Mouse (Mus musculus) E14TG2a.4 (cell line): Measurements from ENCODE around the gene Cdc42ep4.

ENCODE experiments used
- H3K27me3 ChIP-seq: 2 replicates; pipeline ENCODE4 v1.6.1; 2014; ENCODE audit warnings: low read length, control low read depth; ENCODE audit not compliant: insufficient read depth
- H3K36me3 ChIP-seq: 2 replicates; pipeline ENCODE4 v1.6.1; 2014; ENCODE audit warnings: low read length, control low read depth; ENCODE audit not compliant: insufficient read depth
- H3K4me1 ChIP-seq: replicated peaks from 2 replicates; pipeline ENCODE4 v1.6.1; 2014; ENCODE audit warnings: low read depth, low read length, control low read depth
- H3K4me3 ChIP-seq: replicated peaks from 2 replicates; pipeline ENCODE4 v1.5.1; 2014; ENCODE audit warnings: mild to moderate bottlenecking, low read length
- H3K9me3 ChIP-seq: 2 replicates; pipeline ENCODE4 v1.6.1; 2014; ENCODE audit warnings: low read length, control low read depth
- CTCF ChIP-seq: conservative IDR thresholded peaks from 2 replicates; pipeline ENCODE4 v1.5.1; 2014; ENCODE audit warnings: low read length
- NANOG ChIP-seq: IDR thresholded peaks from 2 replicates; pipeline ENCODE4 v1.6.1; 2014; ENCODE audit warnings: borderline replicate concordance, low read length, mixed read lengths
- POU5F1 ChIP-seq: IDR thresholded peaks from 2 replicates; pipeline ENCODE4 v1.6.1; 2014; ENCODE audit warnings: low read length, borderline replicate concordance

Gene Cdc42ep4

DNA sequence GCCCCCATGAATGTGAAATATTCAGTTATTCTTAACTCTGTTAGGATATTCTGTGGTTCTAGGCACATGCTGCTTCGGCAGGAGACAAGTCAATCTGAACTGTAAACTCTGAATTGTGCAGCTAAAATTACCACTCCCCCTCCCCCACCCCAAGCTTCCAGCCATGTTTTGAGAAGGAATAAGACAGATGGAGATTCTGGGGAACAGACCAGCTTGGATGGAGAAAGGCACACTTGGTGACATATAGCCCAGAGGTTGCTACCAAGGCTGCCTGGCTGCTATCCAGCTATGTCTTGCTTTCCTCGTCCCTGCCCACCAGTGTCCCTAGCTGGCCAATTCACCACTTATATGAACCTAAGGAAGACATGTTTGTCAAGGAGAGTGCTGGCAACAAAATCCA is 30.3 kb upstream of the Cdc42ep4 start:
- 0 out of 2 replicates have a peak, but pooled peaks cover 4% of the 10 kb centered on the region for H3K9me3 ChIP-seq
- no peak overlapping the region for H3K4me3 ChIP-seq
- TF ChIP-seq CTCF = no peak
- TF ChIP-seq POU5F1 = no peak
- TF ChIP-seq NANOG = no peak
- H3K27me3 ChIP-seq = 0 out of 2 replicates have a peak, but pooled peaks cover 3% of the 10 kb centered on the region
- H3K4me1 ChIP-seq = peaks cover 73% of the 10 kb centered on the region
- no peaks in the 10 kb centered on the region for H3K36me3 ChIP-seq

DNA sequence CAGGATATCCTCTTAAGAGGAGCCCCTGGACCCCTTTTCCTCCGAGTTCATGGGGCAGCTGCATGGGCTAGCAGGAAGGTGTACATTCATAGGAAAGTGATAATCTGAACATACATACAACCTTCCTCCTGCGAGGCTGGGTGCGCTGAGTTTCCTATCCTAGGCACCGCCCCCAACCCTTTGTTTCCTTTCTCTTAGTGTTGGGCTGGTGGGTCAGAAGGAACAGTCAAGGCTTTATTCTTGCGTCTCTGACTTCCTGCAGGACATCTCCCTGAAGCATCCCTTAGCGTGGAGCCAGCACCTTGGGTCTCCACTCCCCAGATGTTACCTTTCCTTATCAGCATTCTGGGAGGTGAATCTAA is 28.0 kb upstream of the Cdc42ep4 start:
- 0 out of 2 replicates have a peak, but pooled peaks cover 3% of the 10 kb centered on the region for H3K27me3 ChIP-seq
- no peaks in the 10 kb centered on the region for H3K36me3 ChIP-seq
- peak overlapping the region; percentile 68 for H3K4me3 ChIP-seq
- no peak for TF ChIP-seq CTCF
- no peak for TF ChIP-seq NANOG
- TF ChIP-seq POU5F1 = no peak
- peaks cover 54% of the 10 kb centered on the region for H3K4me1 ChIP-seq
- 0 out of 2 replicates have a peak, but pooled peaks cover 4% of the 10 kb centered on the region for H3K9me3 ChIP-seq

DNA sequence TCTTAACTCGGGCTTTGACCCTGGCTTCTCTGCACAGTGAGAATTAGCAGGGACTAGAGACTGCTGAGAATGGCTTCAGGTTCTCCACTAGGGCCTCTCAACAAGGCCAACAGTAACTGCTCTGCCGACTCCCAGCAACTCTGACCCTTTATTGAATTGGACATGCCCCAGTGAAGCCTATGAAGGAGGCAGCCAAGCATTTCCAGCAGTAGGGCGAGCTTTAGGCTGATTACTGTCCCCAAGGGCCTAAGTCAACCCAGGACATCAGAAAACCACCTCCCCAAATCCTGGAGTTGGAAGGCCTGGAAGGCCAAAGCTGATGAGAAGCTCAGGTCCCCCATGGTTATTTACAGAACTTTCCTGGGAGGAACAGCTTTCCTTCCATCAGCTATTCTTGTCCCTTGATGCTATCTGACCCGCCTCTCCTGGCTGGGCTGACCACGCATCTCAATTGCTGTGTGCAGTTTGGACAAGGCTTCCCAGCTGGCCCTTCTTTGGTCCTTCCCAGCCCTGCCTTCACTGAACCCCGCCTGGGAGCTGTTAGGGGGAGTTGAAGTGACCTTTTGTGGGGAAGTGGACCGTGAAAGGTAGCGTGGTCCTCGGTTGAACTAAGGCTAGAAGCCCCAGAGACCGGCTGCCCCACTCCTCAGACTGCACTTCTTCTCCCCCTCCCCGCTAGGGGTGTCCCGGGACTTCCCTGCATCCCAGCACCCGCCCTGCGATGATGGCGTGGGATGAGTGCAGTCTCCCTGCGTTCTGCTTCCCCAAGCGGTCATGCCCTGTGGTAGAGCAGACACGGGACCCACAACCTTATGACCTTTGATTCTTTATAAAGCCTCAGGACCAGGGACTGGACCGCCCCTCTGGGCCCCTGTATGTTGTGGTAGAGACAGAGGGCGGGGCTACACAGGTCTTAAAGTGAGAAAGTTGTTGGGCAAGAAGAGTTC is 27.3 kb upstream of the Cdc42ep4 start:
- H3K4me3 ChIP-seq = peak overlapping the region; percentile 68
- TF ChIP-seq CTCF (no peak), POU5F1 (no peak), NANOG (no peak)
- 0 out of 2 replicates have a peak, but pooled peaks cover 4% of the 10 kb centered on the region for H3K9me3 ChIP-seq
- no peaks in the 10 kb centered on the region for H3K36me3 ChIP-seq
- H3K4me1 ChIP-seq = peaks cover 49% of the 10 kb centered on the region
- H3K27me3 ChIP-seq = 0 out of 2 replicates have a peak, but pooled peaks cover 3% of the 10 kb centered on the region

DNA sequence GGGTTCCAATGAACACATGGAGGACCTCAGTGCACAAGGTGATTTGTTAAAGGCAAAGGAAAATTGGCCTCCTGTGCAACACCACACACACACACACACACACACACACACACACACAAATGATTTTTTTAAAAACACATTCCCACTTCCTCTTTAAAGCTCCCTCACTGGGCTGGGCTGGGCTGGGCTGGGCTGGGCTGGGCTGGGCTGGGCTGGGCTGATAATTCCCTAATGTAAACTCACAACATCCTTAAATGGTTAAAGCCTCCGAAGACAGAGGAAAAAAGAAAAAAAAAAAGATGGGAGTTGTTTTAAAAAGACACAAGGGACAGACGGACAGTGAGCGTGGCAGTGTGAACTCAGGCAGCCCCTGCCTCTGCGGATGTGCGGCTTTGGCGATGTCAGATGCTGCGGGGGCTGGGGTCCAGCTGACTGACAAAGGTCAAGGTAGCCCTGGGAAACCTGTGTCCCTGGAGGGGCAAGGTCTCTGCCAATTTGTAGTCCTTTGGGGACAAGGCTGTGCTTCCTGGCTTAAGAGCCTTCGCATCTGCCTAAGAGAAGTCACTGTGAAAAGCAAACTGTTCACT is 26.3 kb upstream of the Cdc42ep4 start:
- H3K9me3 ChIP-seq = 0 out of 2 replicates have a peak, but pooled peaks cover 4% of the 10 kb centered on the region
- 0 out of 2 replicates have a peak, but pooled peaks cover 3% of the 10 kb centered on the region for H3K27me3 ChIP-seq
- peaks cover 52% of the 10 kb centered on the region for H3K4me1 ChIP-seq
- TF ChIP-seq CTCF (no peak), POU5F1 (no peak), NANOG (no peak)
- no peak overlapping the region for H3K4me3 ChIP-seq
- H3K36me3 ChIP-seq = no peaks in the 10 kb centered on the region

DNA sequence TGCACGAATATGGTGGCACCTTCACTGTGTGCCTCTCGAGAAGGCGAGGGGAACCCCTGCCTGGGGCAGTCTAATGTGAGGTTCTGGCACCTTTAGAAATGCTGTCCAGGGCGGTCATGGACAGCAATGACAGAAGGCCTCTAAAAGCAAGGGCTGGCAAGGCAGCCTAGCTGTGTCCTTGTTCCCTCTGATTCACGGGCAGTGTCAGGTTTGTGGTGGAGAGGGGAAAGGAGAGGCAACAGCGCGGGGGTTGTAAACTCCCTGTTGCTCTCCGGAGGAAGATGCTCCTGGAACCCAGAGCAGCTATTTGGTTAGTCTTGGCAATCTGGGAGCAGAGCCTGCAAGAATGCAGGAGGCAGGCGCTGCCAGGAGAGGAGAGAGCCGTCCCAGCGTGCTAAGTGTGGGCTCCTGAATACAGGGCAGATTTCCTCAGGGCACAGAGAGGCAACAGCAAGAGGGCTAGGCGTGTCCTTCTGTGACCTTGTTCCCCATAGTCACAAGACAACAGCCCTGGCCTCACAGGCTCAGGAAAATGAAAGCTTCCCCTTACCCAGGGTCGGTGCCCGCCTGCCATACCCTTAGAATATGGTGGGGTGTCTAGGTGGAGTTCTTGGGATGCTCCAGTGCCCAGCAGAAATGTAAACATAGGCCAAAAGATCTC is 25.3 kb upstream of the Cdc42ep4 start:
- TF ChIP-seq NANOG = no peak
- TF ChIP-seq CTCF = no peak
- TF ChIP-seq POU5F1 = no peak

DNA sequence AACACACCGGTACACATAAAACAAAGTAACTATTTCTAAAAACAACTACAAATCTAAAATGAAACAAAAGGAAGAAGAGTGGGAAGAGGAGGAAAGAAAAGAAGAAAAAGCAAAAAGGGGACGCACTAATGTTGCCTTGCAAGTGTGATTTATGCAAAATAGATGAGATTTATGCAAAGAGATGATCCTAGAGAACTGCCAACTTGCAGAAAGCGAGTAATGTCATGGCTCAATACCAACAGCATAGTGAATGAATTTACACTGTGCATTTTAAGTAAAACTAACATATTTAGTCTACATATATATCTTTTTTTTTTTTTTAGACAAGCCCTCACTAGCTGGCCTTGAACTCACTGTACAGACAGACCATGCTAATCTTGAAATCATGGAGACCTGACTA is 23.1 kb upstream of the Cdc42ep4 start:
- Histone ChIP-seq H3K4me1 (peaks cover 39% of the 10 kb centered on the region), H3K27me3 (no peaks in the 10 kb centered on the region), H3K36me3 (no peaks in the 10 kb centered on the region), H3K9me3 (no peaks in the 10 kb centered on the region), H3K4me3 (no peak overlapping the region)
- TF ChIP-seq NANOG = no peak
- no peak for TF ChIP-seq POU5F1
- no peak for TF ChIP-seq CTCF

More for the DNA sequence above, 25.3 kb upstream of the Cdc42ep4 start:
- H3K27me3 ChIP-seq = 0 out of 2 replicates have a peak, but pooled peaks cover 3% of the 10 kb centered on the region
- H3K4me3 ChIP-seq = peak overlapping the region; percentile 26
- no peaks in the 10 kb centered on the region for H3K36me3 ChIP-seq
- 0 out of 2 replicates have a peak, but pooled peaks cover 4% of the 10 kb centered on the region for H3K9me3 ChIP-seq
- H3K4me1 ChIP-seq = peaks cover 52% of the 10 kb centered on the region

DNA sequence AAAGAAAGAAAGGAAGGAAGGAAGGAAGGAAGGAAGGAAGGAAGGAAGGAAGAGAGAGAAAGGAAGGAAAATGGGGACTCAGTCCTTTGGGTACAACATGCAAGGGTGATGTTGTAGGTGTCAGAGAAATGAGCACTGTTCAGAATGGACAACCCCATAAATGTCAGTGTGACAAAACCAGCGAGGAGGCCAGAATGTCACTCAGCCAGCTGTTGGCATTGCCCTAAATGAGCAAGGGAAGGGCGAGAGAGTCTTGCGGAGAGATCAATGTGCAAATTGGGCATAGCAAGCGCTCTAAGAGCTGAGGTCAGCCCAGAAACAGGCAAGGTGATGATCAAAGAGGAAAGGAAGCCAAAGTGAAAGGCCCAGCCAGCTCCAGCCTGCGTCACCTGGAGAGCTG is 21.5 kb upstream of the Cdc42ep4 start:
- H3K4me3 ChIP-seq = no peak overlapping the region
- no peaks in the 10 kb centered on the region for H3K9me3 ChIP-seq
- no peaks in the 10 kb centered on the region for H3K36me3 ChIP-seq
- TF ChIP-seq NANOG (no peak), CTCF (no peak), POU5F1 (no peak)
- H3K27me3 ChIP-seq = peaks cover 10% of the 10 kb centered on the region
- peaks cover 25% of the 10 kb centered on the region for H3K4me1 ChIP-seq

DNA sequence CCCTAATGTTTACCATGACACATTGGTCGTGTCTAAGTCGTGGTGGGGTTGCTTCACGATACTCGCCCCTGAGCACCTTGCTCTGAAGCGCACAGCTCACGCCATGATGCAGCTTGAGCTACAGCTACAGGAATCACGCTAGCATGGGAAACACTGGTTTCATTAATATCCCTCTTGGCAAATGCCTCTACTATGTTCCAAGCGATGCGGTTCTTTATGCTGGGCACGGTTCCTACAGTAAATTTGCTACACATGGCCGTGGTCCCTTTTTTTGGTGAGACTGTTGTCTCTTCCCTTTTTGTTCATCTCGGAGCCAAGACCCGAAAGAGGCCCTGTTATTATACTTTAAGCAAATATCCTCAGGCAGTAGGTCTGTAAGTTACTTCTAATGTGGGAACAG is 19.5 kb upstream of the Cdc42ep4 start:
- H3K4me1 ChIP-seq = peaks cover 28% of the 10 kb centered on the region
- TF ChIP-seq CTCF (no peak), POU5F1 (no peak), NANOG (no peak)
- no peaks in the 10 kb centered on the region for H3K36me3 ChIP-seq
- no peaks in the 10 kb centered on the region for H3K9me3 ChIP-seq
- H3K27me3 ChIP-seq = peaks cover 10% of the 10 kb centered on the region
- H3K4me3 ChIP-seq = no peak overlapping the region
